Mouse (Mus musculus) megakaryocyte-erythroid progenitor cell, adult 5-6 weeks (primary cell): Measurements from ENCODE around the gene Trim5. TPM values are rescaled to one million over a fixed set of nuclear protein-coding genes. Genes with fewer than 3 reads are reported as not detected.

ENCODE experiments used
- ATAC-seq: replicated peaks from 2 replicates; pipeline ENCODE4 v1.8.0; 2016; ENCODE audit warnings: mild to moderate bottlenecking, inconsistent platforms; ENCODE audit not compliant: severe bottlenecking, poor library complexity, low FRiP score, low TSS enrichment
- total RNA-seq, 2 experiments: library from RNA; stranded (forward) in 1 of 2; stranded (reverse) in 1 of 2; fragments of 200-1000, 215-1000 nt in 1 of 2; fragments of >200 nt in 1 of 2; fragmentation: Nextera tagmentation in 1 of 2; gene quantifications; 2 replicates each; pipeline ENCODE4 v1.2.3; 2014 to 2017

Trim5 gene
- total RNA-seq, 2 experiments from 2014 or later: 2.8 to 3.0 TPM

DNA sequence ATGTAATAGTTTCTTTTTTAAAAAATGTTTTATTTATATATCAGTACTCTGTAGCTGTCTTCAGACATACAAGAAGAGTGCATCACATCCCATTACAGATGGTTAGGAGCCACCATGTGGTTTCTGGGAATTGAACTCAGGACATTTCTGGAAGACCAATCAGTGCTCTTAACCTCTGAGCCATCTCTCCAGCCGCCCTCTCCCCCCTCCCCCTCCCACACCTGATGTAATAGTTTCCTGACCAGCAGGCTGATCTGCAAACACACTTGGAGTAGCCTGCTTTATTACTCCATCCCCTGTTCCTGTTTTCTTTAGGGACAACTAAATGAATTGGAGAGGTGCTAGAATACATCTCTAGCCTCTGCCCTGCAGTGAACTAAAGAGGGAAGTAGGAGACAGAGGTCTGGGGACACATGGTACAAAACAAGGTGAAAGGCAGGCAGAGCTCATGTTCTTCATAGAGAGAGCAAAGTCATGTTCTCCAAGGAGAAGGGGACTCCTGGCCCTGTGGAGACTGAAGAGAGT, 71.8 kb downstream of the Trim5 start:
- no peak for ATAC-seq

Other genes starting within 250 kb of the Trim5 start
- gene Olfr642, start 235.4 kb downstream of the Trim5 start, total RNA-seq (2014; fragmentation: Nextera tagmentation): not detected in 2 replicates
- gene Olfr642, start 235.4 kb downstream of the Trim5 start, total RNA-seq (2017): not detected in 2 replicates
- gene 4930516K23Rik, start 226.6 kb downstream of the Trim5 start, total RNA-seq (2014; fragmentation: Nextera tagmentation): not detected in 2 replicates
- not detected in 2 replicates for gene 4930516K23Rik, start 226.6 kb downstream of the Trim5 start, total RNA-seq (2017)
- gene Olfr644, start 216.2 kb downstream of the Trim5 start, total RNA-seq (2014; fragmentation: Nextera tagmentation): not detected in 2 replicates
- gene Olfr644, start 216.2 kb downstream of the Trim5 start, total RNA-seq (2017): not detected in 2 replicates
- not detected in 2 replicates for gene Olfr645, start 202.6 kb downstream of the Trim5 start, total RNA-seq (2014; fragmentation: Nextera tagmentation)
- gene Olfr645, start 202.6 kb downstream of the Trim5 start, total RNA-seq (2017): not detected in 2 replicates
- gene Olfr646, start 183.2 kb downstream of the Trim5 start, total RNA-seq (2014; fragmentation: Nextera tagmentation): not detected in 2 replicates
- gene Olfr646, start 183.2 kb downstream of the Trim5 start, total RNA-seq (2017): not detected in 2 replicates
- not detected in 2 replicates for gene Ubqln5, start 158.3 kb downstream of the Trim5 start, total RNA-seq (2014; fragmentation: Nextera tagmentation)
- gene Ubqln5, start 158.3 kb downstream of the Trim5 start, total RNA-seq (2017): not detected in 2 replicates
- gene Olfr643, start 150.7 kb downstream of the Trim5 start, total RNA-seq (2014; fragmentation: Nextera tagmentation): not detected in 2 replicates
- not detected in 2 replicates for gene Olfr643, start 150.7 kb downstream of the Trim5 start, total RNA-seq (2017)
- not detected in 2 replicates for gene Ubqln3, start 144.8 kb downstream of the Trim5 start, total RNA-seq (2014; fragmentation: Nextera tagmentation)
- not detected in 2 replicates for gene Ubqln3, start 144.8 kb downstream of the Trim5 start, total RNA-seq (2017)
- gene Ubqlnl, start 137.5 kb downstream of the Trim5 start, total RNA-seq (2014; fragmentation: Nextera tagmentation): not detected in 2 replicates
- gene Ubqlnl, start 137.5 kb downstream of the Trim5 start, total RNA-seq (2017): not detected in 2 replicates
- not detected in 2 replicates for gene Olfm5, start 123.3 kb downstream of the Trim5 start, total RNA-seq (2014; fragmentation: Nextera tagmentation)
- not detected in 2 replicates for gene Olfm5, start 123.3 kb downstream of the Trim5 start, total RNA-seq (2017)
- 0.92 TPM in 1 of 2 replicates, not detected in the other for gene Olfr648, start 104.7 kb downstream of the Trim5 start, total RNA-seq (2014; fragmentation: Nextera tagmentation)
- not detected in 2 replicates for gene Olfr648, start 104.7 kb downstream of the Trim5 start, total RNA-seq (2017)
- gene Olfr649, start 92.1 kb downstream of the Trim5 start, total RNA-seq (2014; fragmentation: Nextera tagmentation): not detected in 2 replicates
- not detected in 2 replicates for gene Olfr649, start 92.1 kb downstream of the Trim5 start, total RNA-seq (2017)
- gene Trim6, start 69.3 kb downstream of the Trim5 start, total RNA-seq (2014; fragmentation: Nextera tagmentation): 0.55 and 0.99 TPM in 2 replicates
- 0.50 TPM in 1 of 2 replicates, not detected in the other for gene Trim6, start 69.3 kb downstream of the Trim5 start, total RNA-seq (2017)
- 7.6 and 21.4 TPM in 2 replicates for gene Trim34a, start 43.6 kb downstream of the Trim5 start, total RNA-seq (2014; fragmentation: Nextera tagmentation)
- gene Trim34a, start 43.6 kb downstream of the Trim5 start, total RNA-seq (2017): 10.9 and 21.9 TPM in 2 replicates
- gene Trim12a, start 27.4 kb upstream of the Trim5 start, total RNA-seq (2014; fragmentation: Nextera tagmentation): 32.7 and 55.7 TPM in 2 replicates
- gene Trim12a, start 27.4 kb upstream of the Trim5 start, total RNA-seq (2017): 52.1 and 54.5 TPM in 2 replicates
- not detected in 2 replicates for gene Trim34b, start 41.4 kb upstream of the Trim5 start, total RNA-seq (2014; fragmentation: Nextera tagmentation)
- gene Trim34b, start 41.4 kb upstream of the Trim5 start, total RNA-seq (2017): not detected in 2 replicates
- gene Trim12c, start 65.3 kb upstream of the Trim5 start, total RNA-seq (2014; fragmentation: Nextera tagmentation): 9.0 and 9.2 TPM in 2 replicates
- gene Trim12c, start 65.3 kb upstream of the Trim5 start, total RNA-seq (2017): 13.4 and 22.0 TPM in 2 replicates
- gene Trim30b, start 81.8 kb upstream of the Trim5 start, total RNA-seq (2014; fragmentation: Nextera tagmentation): 0.79 and 0.89 TPM in 2 replicates
- gene Trim30b, start 81.8 kb upstream of the Trim5 start, total RNA-seq (2017): 0.23 TPM in 1 of 2 replicates, not detected in the other
- not detected in 2 replicates for gene Trim30c, start 112.7 kb upstream of the Trim5 start, total RNA-seq (2014; fragmentation: Nextera tagmentation)
- gene Trim30c, start 112.7 kb upstream of the Trim5 start, total RNA-seq (2017): 0.95 TPM in 1 of 2 replicates, not detected in the other
- gene Trim30a, start 177.1 kb upstream of the Trim5 start, total RNA-seq (2014; fragmentation: Nextera tagmentation): 12.1 and 18.8 TPM in 2 replicates
- gene Trim30a, start 177.1 kb upstream of the Trim5 start, total RNA-seq (2017): 16.0 and 17.6 TPM in 2 replicates
- 3.2 and 9.3 TPM in 2 replicates for gene Trim30d, start 219.8 kb upstream of the Trim5 start, total RNA-seq (2014; fragmentation: Nextera tagmentation)
- gene Trim30d, start 219.8 kb upstream of the Trim5 start, total RNA-seq (2017): 5.0 and 8.8 TPM in 2 replicates